Mouse (Mus musculus) c-Kit-positive CD71-positive TER-119-negative erythroid progenitor cells, embryonic 14.5 days (primary cell): ENCODE measurements around the gene Olfr1089.

Experiments used
- DNase-seq: peaks from one replicate; pipeline ENCODE4 v3.0.0-alpha.2; 2013; ENCODE audit warnings: low read depth

Gene Olfr1089

GRCm38 (mm10) chr2:86733601-86734000, at the start of gene Olfr1089:
Gene Olfr1089 (minus strand): TSS chr2:86733701.
- no peak for DNase-seq

- no peak for DNase-seq
Observed at GRCm38 (mm10) chr2:86782179-86782578, 48.7 kb upstream of the Olfr1089 start, which contains the start of gene Olfr1093. Gene Olfr1093 (plus strand): TSS chr2:86782479.

- DNase-seq = no peak
Observed at GRCm38 (mm10) chr2:86761050-86761449, 27.5 kb upstream of the Olfr1089 start.

GRCm38 (mm10) chr2:86758893-86759292, 25.4 kb upstream of the Olfr1089 start, which contains the start of gene Olfr1090:
Gene Olfr1090 (minus strand): TSS chr2:86758993.
- DNase-seq = no peak

- no peak for DNase-seq
Observed at GRCm38 (mm10) chr2:86698295-86698694, 35.2 kb downstream of the Olfr1089 start, which contains the start of gene Olfr1087. Gene Olfr1087 (minus strand): TSS chr2:86698395.
